Mouse (Mus musculus) small intestine, adult 2 months (tissue): ENCODE data around the gene Esrra.

ENCODE experiments used
- CTCF ChIP-seq: fragments of 200-500 bp; IDR thresholded peaks from 2 replicates; pipeline ENCODE4 v1.5.1; 2012; ENCODE audit warnings: low read depth, mild to moderate bottlenecking, control low read depth, inconsistent platforms, low read length, moderate library complexity, mixed read lengths; ENCODE audit not compliant: insufficient replicate concordance, insufficient read length; ENCODE audit errors: extremely low read depth
- POLR2A ChIP-seq: fragments of 200-500 bp; IDR thresholded peaks from 2 replicates; pipeline ENCODE4 v1.6.1; 2012; ENCODE audit warnings: low read depth, mild to moderate bottlenecking, control low read depth, inconsistent platforms, low read length, moderate library complexity

DNA sequence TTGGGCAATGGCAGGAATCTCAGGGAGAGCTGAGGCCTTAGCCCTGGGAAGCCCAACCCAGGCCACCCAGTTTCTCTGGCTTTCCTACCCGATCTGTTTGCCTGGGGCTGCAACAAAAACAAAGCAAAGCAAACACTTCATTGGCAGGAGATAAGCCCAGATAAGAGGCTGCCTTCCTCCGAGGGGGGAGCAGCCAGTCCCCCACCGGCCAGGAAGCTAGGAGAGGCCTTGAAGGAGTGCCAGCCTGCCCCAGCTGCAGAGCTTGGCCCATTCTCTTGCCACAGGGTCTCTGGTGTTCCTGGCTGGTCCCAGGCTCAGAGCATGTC lies 31.1 kb upstream of the Esrra start:
- TF ChIP-seq POLR2A (no peak), CTCF (no peak)
